Mouse (Mus musculus) brain, embryonic 18.5 days (tissue): ENCODE data around the gene Btrc.
"Not testable (repeated sequence)": the region's sequence is repeated elsewhere in the genome, so short reads cannot be mapped to it uniquely, and the experiment has no call there.

Experiments
- DNase-seq: peaks from one replicate; pipeline ENCODE4 v3.0.0-alpha.2; 2012; ENCODE audit warnings: low read depth, low spot score

Gene Btrc

GRCm38 (mm10) chr19:45428146-45428545 lies 64.6 kb downstream of the Btrc start:
- DNase-seq = no peak

- no peak for DNase-seq
Measured at GRCm38 (mm10) chr19:45430971-45431633, 67.6 kb downstream of the Btrc start.

- DNase-seq = no peak
Measured at GRCm38 (mm10) chr19:45432351-45432750, 68.8 kb downstream of the Btrc start.

GRCm38 (mm10) chr19:45436019-45436418 lies 72.5 kb downstream of the Btrc start:
- DNase-seq = not testable (repeated sequence)

GRCm38 (mm10) chr19:45437175-45437574 lies 73.6 kb downstream of the Btrc start:
- no peak for DNase-seq

- DNase-seq = no peak
Measured at GRCm38 (mm10) chr19:45438191-45438590, 74.7 kb downstream of the Btrc start.

- DNase-seq = no peak
Measured at GRCm38 (mm10) chr19:45438928-45439846, 75.7 kb downstream of the Btrc start.

- DNase-seq = no peak
Measured at GRCm38 (mm10) chr19:45440554-45441175, 77.1 kb downstream of the Btrc start.

GRCm38 (mm10) chr19:45441717-45442116 lies 78.2 kb downstream of the Btrc start:
- DNase-seq = no peak

GRCm38 (mm10) chr19:45445253-45445933 lies 81.9 kb downstream of the Btrc start:
- no peak for DNase-seq

- DNase-seq = no peak
Measured at GRCm38 (mm10) chr19:45446631-45447030, 83.1 kb downstream of the Btrc start.

GRCm38 (mm10) chr19:45447222-45447621 lies 83.7 kb downstream of the Btrc start:
- peak; percentile 50 for DNase-seq

- DNase-seq = no peak
Measured at GRCm38 (mm10) chr19:45447886-45448285, 84.4 kb downstream of the Btrc start.

GRCm38 (mm10) chr19:45454391-45454790 lies 90.9 kb downstream of the Btrc start:
- DNase-seq = no peak

- DNase-seq = no peak
Measured at GRCm38 (mm10) chr19:45456896-45457295, 93.4 kb downstream of the Btrc start.

GRCm38 (mm10) chr19:45458702-45459101 lies 95.2 kb downstream of the Btrc start:
- no peak for DNase-seq

GRCm38 (mm10) chr19:45459931-45460665 lies 96.6 kb downstream of the Btrc start:
- DNase-seq = no peak

GRCm38 (mm10) chr19:45460749-45461736 lies 97.5 kb downstream of the Btrc start:
- no peak for DNase-seq

GRCm38 (mm10) chr19:45469760-45470159 lies 106.2 kb downstream of the Btrc start:
- DNase-seq = no peak
